Mouse (Mus musculus) small intestine, adult 2 months (tissue): ENCODE measurements around the gene Cdh13.

Experiments
- CTCF ChIP-seq: fragments of 200-500 bp; IDR thresholded peaks from 2 replicates; pipeline ENCODE4 v1.5.1; 2012; ENCODE audit warnings: low read depth, mild to moderate bottlenecking, control low read depth, inconsistent platforms, low read length, moderate library complexity, mixed read lengths; ENCODE audit not compliant: insufficient replicate concordance, insufficient read length; ENCODE audit errors: extremely low read depth
- POLR2A ChIP-seq: fragments of 200-500 bp; IDR thresholded peaks from 2 replicates; pipeline ENCODE4 v1.6.1; 2012; ENCODE audit warnings: low read depth, mild to moderate bottlenecking, control low read depth, inconsistent platforms, low read length, moderate library complexity

DNA sequence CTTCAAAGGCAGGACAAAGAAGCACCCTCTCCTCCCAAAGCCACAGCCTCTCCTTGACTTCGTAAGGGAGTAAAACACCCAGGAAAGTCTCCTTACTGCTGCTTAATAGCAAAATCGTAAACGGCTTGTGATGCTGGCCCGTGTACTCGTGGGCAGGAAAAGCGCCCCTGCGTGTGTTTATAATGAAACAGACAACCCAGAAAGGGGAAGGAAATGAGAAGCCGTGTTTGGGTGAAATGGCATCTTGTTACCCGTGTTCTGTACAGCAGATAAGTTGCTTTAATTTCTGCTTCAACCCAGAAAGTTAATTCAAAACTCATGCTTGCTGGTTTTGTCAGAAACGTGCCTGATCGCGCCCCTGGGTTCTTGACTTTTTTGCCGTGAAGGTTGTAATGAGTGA, 837.7 kb downstream of the Cdh13 start:
- TF ChIP-seq POLR2A (no peak), CTCF (no peak)
